Mouse (Mus musculus): ENCODE data around the gene Lcmt1.

DNA sequence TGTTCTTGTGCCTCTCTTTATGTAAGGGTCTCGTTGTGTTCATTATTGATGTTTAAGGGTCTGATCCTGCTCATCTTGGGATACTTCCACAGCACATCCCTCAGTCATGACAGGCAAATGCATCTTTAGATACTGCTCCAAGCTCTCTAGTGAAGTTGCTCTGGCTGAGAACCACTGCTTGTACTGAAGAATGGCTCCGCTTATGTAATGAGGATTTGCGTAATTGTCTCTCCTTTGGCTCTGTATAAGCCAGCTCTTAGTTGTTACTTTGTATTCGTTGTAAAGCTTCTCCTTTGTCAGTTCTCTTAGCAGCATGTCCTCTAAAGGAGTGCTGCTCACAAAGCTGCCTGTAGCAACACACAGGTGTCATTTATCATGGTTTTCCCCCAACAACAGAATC, 37.4 kb downstream of the Lcmt1 start:
- TF ChIP-seq POLR2A (IDR thresholded peaks at IDR 0.05; ENCODE audit: extremely low read depth, insufficient read depth, low read length) = no peak
- TF ChIP-seq CTCF (IDR thresholded peaks at IDR 0.05; ENCODE audit: low read depth, low read length) = no peak
